Mouse (Mus musculus): ENCODE data around the gene Lta.

The Lta gene

DNA sequence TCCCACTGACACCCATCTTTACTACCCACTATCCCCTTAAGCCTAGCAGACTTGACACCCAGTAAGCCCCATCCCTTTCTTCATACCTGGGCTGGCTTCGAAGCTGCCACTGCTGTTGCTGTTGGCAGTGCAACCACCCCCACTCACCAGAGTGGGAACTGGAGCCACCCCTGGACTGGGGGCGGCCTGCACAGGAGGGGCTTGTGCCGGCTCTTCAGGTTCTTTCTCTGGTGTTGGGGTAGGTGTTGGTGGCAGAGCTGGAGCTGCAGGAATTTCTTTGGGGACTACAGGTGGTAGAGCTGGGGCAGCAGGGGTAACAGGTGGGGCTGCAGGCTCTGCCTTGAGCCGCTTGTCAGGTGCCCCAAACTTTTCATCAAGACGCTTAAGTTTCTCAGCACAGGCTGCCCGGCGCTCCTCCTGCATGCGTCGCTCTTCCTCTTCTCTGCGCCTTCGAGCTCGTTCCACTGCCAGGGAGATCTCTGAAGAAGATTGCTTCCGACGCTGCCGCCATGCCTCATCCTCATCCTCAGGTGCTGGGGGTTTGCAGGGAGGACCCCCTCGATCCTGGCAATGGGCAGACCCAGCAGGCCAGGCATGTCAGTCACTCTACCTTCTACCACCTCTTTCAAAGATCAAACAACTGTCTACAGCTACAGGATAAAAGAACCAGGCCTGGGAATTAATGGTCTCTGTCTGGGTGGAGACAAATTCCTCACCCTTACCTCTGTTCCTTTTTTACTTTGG is 46.1 kb downstream of the Lta start:
- DNase-seq (ENCODE audit: low spot score): no peak

DNA sequence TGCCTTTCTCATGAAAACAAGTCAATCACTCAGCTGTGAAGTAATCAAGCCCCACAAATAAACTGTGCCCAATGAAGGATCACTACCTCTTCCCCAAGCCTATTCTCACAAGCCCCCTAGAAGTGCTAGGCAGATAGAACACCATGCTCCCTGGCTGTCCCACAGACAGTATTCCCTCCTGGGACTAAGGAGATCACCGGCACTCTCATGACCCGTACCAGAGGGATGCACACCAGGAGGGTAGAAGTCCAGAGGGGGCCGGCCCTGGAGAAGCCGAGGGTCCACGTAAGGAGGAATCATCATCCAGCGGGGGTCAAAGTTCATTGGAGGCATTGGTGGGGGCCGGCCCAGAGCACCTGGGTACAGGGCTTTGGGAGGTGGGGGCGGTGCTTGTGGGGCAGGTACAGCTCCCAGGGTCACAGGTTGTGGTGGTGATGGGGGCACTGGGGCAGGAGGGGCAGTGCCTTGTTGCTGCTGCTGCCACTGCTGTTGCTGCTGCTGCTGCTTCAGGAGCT is 47.4 kb downstream of the Lta start:
- no peak for DNase-seq (ENCODE audit: low spot score)

DNA sequence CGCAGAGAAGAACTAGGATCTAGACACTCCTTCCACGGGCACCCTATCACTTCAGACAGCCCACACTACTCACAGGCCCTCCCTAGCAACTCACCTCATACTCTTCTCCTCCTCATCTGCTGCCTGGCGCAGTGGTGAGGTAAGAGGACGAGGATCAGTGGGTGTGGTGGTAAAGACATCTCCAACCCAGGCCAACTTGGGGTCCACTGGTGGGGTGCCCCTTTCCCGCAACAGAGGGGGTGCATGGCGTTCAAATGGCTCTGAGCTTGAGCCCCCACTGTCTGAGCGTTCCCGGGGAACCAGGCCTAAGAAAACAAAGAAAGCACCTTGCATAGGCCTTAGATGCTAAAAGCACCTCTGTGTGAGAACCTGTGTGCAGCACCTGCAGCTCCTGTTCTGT is 47.9 kb downstream of the Lta start:
- no peak for DNase-seq (ENCODE audit: low spot score)

DNA sequence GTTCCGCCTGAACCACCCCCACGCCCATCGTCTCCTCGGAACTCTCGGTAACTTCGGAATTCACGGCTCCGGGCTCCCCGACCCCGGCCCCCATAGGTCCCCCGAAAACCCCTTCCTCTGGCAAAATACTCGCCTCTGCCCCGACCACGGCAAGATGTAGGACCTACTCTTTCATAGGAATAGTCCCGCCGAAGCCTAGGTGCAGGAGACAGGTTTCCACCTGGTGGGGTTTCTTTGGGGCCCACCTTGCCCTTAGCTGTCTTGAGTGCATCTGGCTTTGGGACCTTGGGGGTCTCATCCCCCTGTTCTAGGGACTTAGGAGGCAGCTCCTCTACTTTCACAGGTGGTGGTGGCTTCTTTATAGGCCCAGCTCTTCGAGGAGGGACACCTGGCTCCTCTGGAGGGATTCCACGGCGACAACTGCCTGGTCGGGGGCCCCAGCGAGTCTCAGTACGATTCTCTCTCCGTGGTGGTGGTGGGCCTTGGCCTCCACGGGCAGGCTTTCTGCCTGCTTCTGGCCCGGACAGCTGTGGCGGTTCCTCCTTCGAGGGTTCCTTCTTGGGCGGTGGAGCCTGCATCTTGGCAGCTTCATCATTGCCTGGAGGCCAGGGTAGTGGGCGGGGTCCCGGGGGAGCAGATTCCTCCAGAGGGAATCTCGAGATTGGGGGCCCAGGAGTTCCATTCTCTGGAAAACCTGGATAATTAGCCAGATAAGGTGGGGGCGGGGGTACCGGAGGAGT is 48.5 kb downstream of the Lta start:
- DNase-seq (ENCODE audit: low spot score): no peak

DNA sequence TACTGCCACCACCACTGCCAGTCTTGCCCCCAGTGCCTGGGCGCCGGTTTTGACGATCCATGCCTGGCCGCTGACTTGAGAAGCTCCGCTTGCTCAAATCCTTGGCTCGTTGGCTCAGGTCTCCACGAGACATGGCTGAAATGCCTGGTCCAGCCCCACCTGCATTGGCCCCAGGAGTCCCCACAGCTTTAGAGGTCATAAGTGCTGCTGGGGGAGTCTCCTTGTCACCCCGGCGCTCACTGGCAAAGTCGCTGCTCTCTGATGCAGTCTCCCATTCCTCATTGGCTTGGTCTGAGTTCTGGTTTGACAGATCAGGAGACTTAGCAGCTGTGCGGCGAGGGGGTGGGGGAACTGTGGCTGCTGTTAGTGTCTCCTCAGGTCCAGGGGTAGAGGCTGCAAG is 49.7 kb downstream of the Lta start:
- DNase-seq (ENCODE audit: low spot score): no peak

DNA sequence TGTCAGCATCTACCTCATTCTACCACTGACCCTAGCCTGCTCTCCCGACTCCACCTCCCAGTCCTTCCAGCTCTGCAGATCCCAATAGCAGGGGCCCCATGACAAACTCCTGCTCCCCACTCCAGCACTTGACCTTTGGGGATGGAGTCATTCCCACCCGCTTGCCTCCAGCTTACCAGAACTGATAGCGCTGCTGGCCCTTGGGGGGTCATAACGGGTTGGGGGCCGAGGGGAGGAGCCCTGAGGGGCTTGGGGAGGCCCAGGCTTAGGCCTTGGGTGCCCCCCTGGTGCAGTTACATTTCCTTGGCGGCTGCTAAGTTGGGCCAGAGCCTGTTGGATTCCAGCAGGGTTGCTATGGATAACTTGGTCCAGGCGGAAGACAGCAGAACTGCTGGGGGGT is 50.5 kb downstream of the Lta start:
- DNase-seq (ENCODE audit: low spot score): no peak

DNA sequence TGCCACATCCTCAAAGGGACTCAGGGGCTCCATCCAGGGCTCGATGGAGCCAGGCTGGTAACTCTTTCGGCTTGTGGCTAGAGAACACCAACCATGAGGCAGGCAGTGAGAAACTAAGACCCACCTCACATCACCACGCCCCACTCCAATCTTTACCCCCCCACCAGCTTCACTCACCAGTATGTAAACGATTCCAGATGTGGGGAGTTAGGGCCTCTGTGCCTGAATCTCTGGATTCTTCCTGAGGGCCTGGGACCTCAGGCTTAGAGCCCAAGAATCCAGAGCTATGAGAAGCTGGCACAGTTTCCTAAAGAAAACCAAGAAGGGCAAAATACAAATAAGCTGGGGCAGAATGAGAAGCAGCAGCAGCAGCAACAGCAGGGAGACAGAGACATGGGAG is 51.2 kb downstream of the Lta start:
- no peak for DNase-seq (ENCODE audit: low spot score)
